Mouse (Mus musculus) CH12.LX (cell line): ENCODE data around the gene Fnbp1.

ENCODE experiments used
- CTCF ChIP-seq, 2 experiments: IDR thresholded peaks in 1 of 2; conservative IDR thresholded peaks in 1 of 2; 2 replicates each; pipeline ENCODE4 v1.5.1; 2011 to 2012; ENCODE audit warnings: low read depth in 2 of 2, low read length in 2 of 2, improper control_type of control experiment in 1 of 2, inconsistent platforms in 1 of 2, mild to moderate bottlenecking in 1 of 2, moderate library complexity in 1 of 2
- E2F4 ChIP-seq: IDR thresholded peaks from 2 replicates; pipeline ENCODE4 v1.6.1; 2011; ENCODE audit warnings: low read depth, low read length, improper control_type of control experiment; ENCODE audit not compliant: insufficient replicate concordance
- EP300 ChIP-seq: IDR thresholded peaks from 2 replicates; pipeline ENCODE4 v1.6.1; 2011; ENCODE audit warnings: low read length, improper control_type of control experiment
- POLR2A ChIP-seq: IDR thresholded peaks from 2 replicates; pipeline ENCODE4 v1.6.1; 2011; ENCODE audit warnings: low read depth, mild to moderate bottlenecking, improper control_type of control experiment, low read length
- POLR2AphosphoS2 ChIP-seq: IDR thresholded peaks from 2 replicates; pipeline ENCODE4 v1.6.1; 2011; ENCODE audit warnings: low read depth, low read length, improper control_type of control experiment
- RAD21 ChIP-seq: IDR thresholded peaks from 2 replicates; pipeline ENCODE4 v1.6.1; 2011; ENCODE audit warnings: low read depth, mild to moderate bottlenecking, low read length, improper control_type of control experiment, moderate library complexity
- TCF12 ChIP-seq: IDR thresholded peaks from 2 replicates; pipeline ENCODE4 v1.6.1; 2014; ENCODE audit warnings: low read depth, mild to moderate bottlenecking, inconsistent platforms, low read length, improper control_type of control experiment
- ZKSCAN1 ChIP-seq: IDR thresholded peaks from 2 replicates; pipeline ENCODE4 v1.6.1; 2012; ENCODE audit warnings: low read depth, inconsistent platforms, low read length, improper control_type of control experiment, borderline replicate concordance

DNA sequence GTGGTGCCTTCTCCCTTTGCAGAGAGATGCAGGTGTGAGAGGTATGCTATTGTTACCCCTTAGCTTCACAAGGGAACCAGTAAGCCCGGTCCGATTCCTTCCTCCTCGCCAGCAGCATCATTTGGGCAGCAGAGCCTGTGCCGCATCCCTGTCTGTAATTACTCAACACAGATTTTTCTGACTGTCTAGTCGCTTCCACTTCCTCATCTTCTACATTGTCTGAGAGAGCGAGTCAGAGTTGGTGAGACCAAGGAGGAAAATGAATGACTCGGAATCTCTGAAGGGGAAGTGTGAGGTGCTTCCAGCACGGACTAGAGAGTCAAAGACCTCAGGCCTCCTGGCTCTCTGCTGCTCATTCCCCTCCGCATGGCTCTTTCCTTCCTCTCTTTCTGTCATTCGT is 89.4 kb downstream of the Fnbp1 start:
- 0 out of 2 replicates have a peak, but pooled peaks have one; percentile 37 for TF ChIP-seq EP300
- TF ChIP-seq POLR2A, result no peak
- no peak for TF ChIP-seq TCF12
- no peak for TF ChIP-seq RAD21
- no peak for TF ChIP-seq ZKSCAN1
- TF ChIP-seq E2F4, result no peak
- no peak for TF ChIP-seq CTCF (conservative IDR thresholded peaks at IDR 0.05 in 1 of 2, IDR thresholded peaks at IDR 0.05 in 1 of 2; ENCODE audit: low read depth in 2 of 2, low read length in 2 of 2)
- no peak for TF ChIP-seq POLR2AphosphoS2
